Mouse (Mus musculus) layer of hippocampus, adult 2 months (tissue): ENCODE data around the gene Zfp446. TPM values are rescaled to one million over a fixed set of nuclear protein-coding genes. Genes with fewer than 3 reads are reported as not detected.

Experiments
- DNase-seq, 2 experiments: peaks; one replicate each; pipeline ENCODE4 v3.0.0; 2022; ENCODE audit warnings: low spot score in 2 of 2
- H3K27ac ChIP-seq: fragments of 200-600 bp; 2 replicates; pipeline ENCODE4 v1.8.1; 2022
- H3K4me3 ChIP-seq: fragments of 200-600 bp; 2 replicates; pipeline ENCODE4 v1.8.1; 2022; ENCODE audit warnings: mild to moderate bottlenecking
- CTCF ChIP-seq: fragments of 200-600 bp; conservative IDR thresholded peaks from 2 replicates; pipeline ENCODE4 v1.8.1; 2022; ENCODE audit warnings: antibody characterized with exemption, mild to moderate bottlenecking, moderate library complexity
- total RNA-seq, 2 experiments: library from RNA; stranded (reverse); gene quantifications; 2 replicates each; pipeline ENCODE4 v1.2.3; 2021

The Zfp446 gene
- total RNA-seq, 2 experiments from 2014 or later: 8.7 to 11.5 TPM

GRCm38 (mm10) chr7:13022773-13023535 is 45.3 kb downstream of the Zfp446 start:
- no peak for DNase-seq
- Histone ChIP-seq H3K27ac (peak overlapping the region; percentile 98; the same call in 1 of the 2 replicates), H3K4me3 (peak overlapping the region; percentile 93)
- TF ChIP-seq CTCF: no peak

- peak overlapping the region; percentile 93 for H3K4me3 ChIP-seq
- H3K27ac ChIP-seq: peak overlapping the region; percentile 98
- TF ChIP-seq CTCF: no peak
- peak; percentile 90 to 94 for DNase-seq
Observed at GRCm38 (mm10) chr7:13023928-13024731, 46.5 kb downstream of the Zfp446 start.

GRCm38 (mm10) chr7:13024805-13025204 is 47.2 kb downstream of the Zfp446 start:
- H3K4me3 ChIP-seq: peak overlapping the region; percentile 93
- DNase-seq: peak; percentile 85 to 86
- peak overlapping the region; percentile 98 for H3K27ac ChIP-seq
- TF ChIP-seq CTCF: no peak; the same call in none of the 2 replicates

- DNase-seq: no peak
- H3K27ac ChIP-seq: peak overlapping the region; percentile 98
- H3K4me3 ChIP-seq: peak overlapping the region; percentile 93
- TF ChIP-seq CTCF: no peak
Observed at GRCm38 (mm10) chr7:13025511-13026112, 48.0 kb downstream of the Zfp446 start.

- TF ChIP-seq CTCF: no peak
- no peak overlapping the region for H3K4me3 ChIP-seq
- DNase-seq: no peak
- H3K27ac ChIP-seq: no peak overlapping the region
Observed at GRCm38 (mm10) chr7:13028986-13029385, 51.3 kb downstream of the Zfp446 start.

- no peak overlapping the region for H3K27ac ChIP-seq
- no peak for DNase-seq
- TF ChIP-seq CTCF: peak; percentile 72
- H3K4me3 ChIP-seq: no peak overlapping the region
Observed at GRCm38 (mm10) chr7:13031069-13031468, 53.4 kb downstream of the Zfp446 start.

- DNase-seq: no peak
- Histone ChIP-seq H3K4me3 (no peak overlapping the region), H3K27ac (no peak overlapping the region)
- no peak for TF ChIP-seq CTCF
Observed at GRCm38 (mm10) chr7:13031983-13032382, 54.3 kb downstream of the Zfp446 start.

- no peak for TF ChIP-seq CTCF
- H3K4me3 ChIP-seq: no peak overlapping the region
- no peak for DNase-seq
- no peak overlapping the region for H3K27ac ChIP-seq
Observed at GRCm38 (mm10) chr7:13032541-13032940, 54.9 kb downstream of the Zfp446 start.

- DNase-seq: no peak
- H3K4me3 ChIP-seq: peak overlapping the region; percentile 70
- peak overlapping the region; percentile 91 for H3K27ac ChIP-seq
- no peak for TF ChIP-seq CTCF
Observed at GRCm38 (mm10) chr7:13033451-13034147, 56.0 kb downstream of the Zfp446 start.

- Histone ChIP-seq H3K27ac (peak within 1 kb of the TSS; percentile 91), H3K4me3 (peak within 1 kb of the TSS; percentile 70)
- DNase-seq: peak; percentile 99
Observed at GRCm38 (mm10) chr7:13034148-13034977, 56.7 kb downstream of the Zfp446 start, which contains the start of gene Chmp2a. TSS of gene Chmp2a (minus strand) at chr7:13034807.

More at GRCm38 (mm10) chr7:13034148-13034977, 56.7 kb downstream of the Zfp446 start, which contains the start of gene Chmp2a:
- TF ChIP-seq CTCF: no peak

Other genes with a start within 250 kb of the Zfp446 start
- gene Vmn2r56, start 242.8 kb upstream of the Zfp446 start, total RNA-seq: under 1 TPM in 1 of 2 experiments, not detected in 1; 0.15 TPM
- 10 to 100 TPM; 24.8 to 25.0 TPM for gene Zscan18, start 174.2 kb upstream of the Zfp446 start, total RNA-seq
- 10 to 100 TPM; 23.2 to 23.6 TPM for gene Zfp329, start 159.0 kb upstream of the Zfp446 start, total RNA-seq
- 10 to 100 TPM; 14.5 to 15.8 TPM for gene Zfp110, start 143.1 kb upstream of the Zfp446 start, total RNA-seq
- 1 to 10 TPM; 6.7 to 6.8 TPM for gene Zfp128, start 96.7 kb upstream of the Zfp446 start, total RNA-seq
- 10 to 100 TPM; 13.9 to 17.7 TPM for gene Zscan22, start 80.0 kb upstream of the Zfp446 start, total RNA-seq
- 100 to 1,000 TPM; 401 to 427 TPM for gene Rps5, start 55.6 kb upstream of the Zfp446 start, total RNA-seq
- 1 to 10 TPM in 1 of 2 experiments, under 1 TPM in 1; 0.64 to 1.2 TPM for gene Rnf225, start 50.4 kb upstream of the Zfp446 start, total RNA-seq
- 10 to 100 TPM; 11.0 to 11.4 TPM for gene Zfp324, start 12.0 kb upstream of the Zfp446 start, total RNA-seq
- gene Slc27a5, start 20.3 kb downstream of the Zfp446 start, total RNA-seq: under 1 TPM; 0.15 to 0.22 TPM
- 100 to 1,000 TPM; 238 to 253 TPM for gene Trim28, start 21.3 kb downstream of the Zfp446 start, total RNA-seq
- gene Zbtb45, start 32.2 kb downstream of the Zfp446 start, total RNA-seq: 10 to 100 TPM; 32.9 to 34.8 TPM
- 100 to 1,000 TPM; 133 to 141 TPM for gene Chmp2a, start 57.0 kb downstream of the Zfp446 start, total RNA-seq
- gene Ube2m, start 60.4 kb downstream of the Zfp446 start, total RNA-seq: 100 to 1,000 TPM; 190 to 199 TPM
- gene Mzf1, start 76.9 kb downstream of the Zfp446 start, total RNA-seq: 10 to 100 TPM; 15.7 to 17.8 TPM
- not detected for gene Vmn1r85, start 117.3 kb downstream of the Zfp446 start, total RNA-seq
- not detected for gene Vmn1r86, start 142.1 kb downstream of the Zfp446 start, total RNA-seq
- not detected for gene Vmn1r87, start 162.3 kb downstream of the Zfp446 start, total RNA-seq
- under 1 TPM; 0.15 to 0.17 TPM for gene Vmn1r88, start 181.7 kb downstream of the Zfp446 start, total RNA-seq
- gene Vmn1r89, start 235.2 kb downstream of the Zfp446 start, total RNA-seq: not detected